Mouse (Mus musculus) left cerebral cortex, adult 11 months (tissue): ENCODE data around the gene Fam184a.
A peak's percentile ranks its signal among the peaks of the same experiment; 100 is the strongest.

Source experiments
- DNase-seq: peaks from one replicate; pipeline ENCODE4 v3.0.0; 2022; ENCODE audit warnings: low spot score

The Fam184a gene

DNA sequence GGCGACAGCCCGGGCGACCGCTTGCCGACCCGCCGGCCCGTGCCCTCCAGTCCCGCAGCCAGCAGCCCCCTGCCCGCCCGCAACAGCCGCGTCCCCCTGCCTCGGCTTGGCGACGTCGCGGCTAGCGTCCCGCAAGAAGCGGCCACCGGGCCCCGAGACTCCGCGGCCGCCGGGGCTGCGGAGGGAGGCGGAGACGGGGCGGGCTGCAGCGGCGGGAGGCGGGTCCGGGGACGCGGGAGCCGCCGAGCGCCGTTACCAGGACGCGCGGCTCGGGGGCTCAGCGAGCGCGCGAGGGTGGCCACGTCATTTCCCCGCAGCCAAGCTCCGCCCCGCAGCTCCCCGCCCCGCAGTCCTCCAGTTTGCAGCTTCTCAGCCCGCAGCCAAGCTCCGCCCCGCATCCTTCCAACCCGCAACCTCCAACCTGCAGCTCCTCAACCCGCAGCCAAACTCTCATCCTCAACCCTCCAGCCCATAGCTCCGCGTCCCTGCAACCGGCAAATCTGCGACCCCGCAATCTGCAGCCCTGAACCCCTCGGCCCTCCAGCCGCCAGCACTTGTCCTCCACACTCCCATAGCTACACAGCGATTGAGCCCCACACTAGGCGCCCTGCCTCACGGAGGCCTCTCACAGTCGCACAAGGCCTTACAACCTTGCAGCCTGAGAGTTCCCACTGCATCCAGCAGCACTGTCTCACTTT, at the start of gene Fam184a:
Gene Fam184a (minus strand): TSS at position 169 of the 698 bp plus-strand sequence.
- peak; percentile 80 for DNase-seq

GRCm38 (mm10) chr10:53796258-53796581, 45.3 kb upstream of the Fam184a start:
- DNase-seq, result no peak

DNA sequence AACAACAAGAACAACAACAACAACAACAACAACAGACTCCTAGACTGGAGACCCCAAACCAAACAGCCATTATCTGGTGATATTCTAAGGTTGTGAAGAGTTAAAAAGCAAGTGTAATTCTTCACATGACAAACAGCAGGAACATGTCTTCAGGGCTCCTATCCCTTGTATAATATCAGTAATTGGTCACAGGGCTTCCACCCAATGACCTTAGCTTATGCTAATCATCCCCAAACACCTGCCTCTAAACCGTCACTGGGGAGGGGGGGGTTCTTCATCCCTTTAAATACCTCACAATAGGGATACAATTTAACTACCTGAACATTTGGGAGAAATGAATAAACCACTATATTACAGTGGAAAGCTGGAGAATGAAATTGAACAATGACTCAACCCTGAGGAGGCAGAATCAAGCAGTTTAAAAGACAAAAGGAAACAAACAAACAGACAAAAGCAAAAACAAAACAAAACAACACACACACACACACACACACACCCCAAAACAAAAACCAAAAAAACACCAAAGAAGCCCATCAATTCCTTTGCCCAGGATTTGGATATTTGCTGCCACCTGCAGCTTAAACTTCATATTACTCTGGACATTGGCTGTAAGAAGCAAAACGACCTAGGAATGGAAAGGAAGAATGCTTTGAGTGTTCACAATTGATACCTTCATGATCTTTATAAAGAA, 44.8 kb upstream of the Fam184a start:
- DNase-seq, result no peak

DNA sequence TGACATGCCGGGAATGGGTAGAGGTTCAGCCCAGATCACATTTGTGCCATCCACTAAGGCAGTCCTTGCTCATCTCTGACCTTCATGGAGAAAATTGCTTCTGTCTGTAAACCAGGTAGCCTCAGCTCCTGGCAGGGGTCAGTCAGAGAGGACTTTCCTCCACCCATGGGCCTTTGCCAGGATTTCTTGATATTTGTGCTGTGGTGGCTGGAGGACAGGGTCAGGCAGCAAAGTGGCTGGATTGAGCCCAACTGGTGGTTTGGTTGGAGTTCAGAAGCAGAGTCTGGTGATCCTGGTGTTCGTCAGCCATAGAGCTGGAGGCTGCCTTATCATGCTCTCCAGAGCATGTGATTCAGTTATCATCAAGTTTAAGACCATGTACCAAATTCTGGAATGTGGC, 40.4 kb upstream of the Fam184a start:
- DNase-seq, result no peak

- no peak for DNase-seq
Measured at GRCm38 (mm10) chr10:53776591-53776990, 25.7 kb upstream of the Fam184a start.

GRCm38 (mm10) chr10:53772708-53773107, 21.8 kb upstream of the Fam184a start:
- DNase-seq, result no peak

DNA sequence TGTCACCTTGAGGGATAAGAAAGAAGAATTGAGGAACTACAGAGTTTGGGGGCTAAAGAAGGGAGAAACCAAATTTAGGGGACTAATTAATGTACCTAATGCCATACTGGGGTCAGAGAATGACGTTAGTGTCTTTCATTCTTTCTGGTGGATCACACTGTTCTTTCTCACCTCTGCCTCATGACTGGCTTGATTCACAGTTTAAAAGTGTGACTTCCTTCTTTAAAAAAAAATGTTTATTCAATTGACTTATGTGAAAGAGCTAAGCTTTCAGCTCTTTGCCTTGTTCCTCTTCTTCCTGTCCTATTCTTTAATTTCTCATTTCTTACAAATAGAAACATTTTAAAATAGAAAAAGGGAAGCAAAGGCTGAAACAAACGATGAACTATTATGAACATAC, 20.6 kb upstream of the Fam184a start:
- DNase-seq, result no peak

DNA sequence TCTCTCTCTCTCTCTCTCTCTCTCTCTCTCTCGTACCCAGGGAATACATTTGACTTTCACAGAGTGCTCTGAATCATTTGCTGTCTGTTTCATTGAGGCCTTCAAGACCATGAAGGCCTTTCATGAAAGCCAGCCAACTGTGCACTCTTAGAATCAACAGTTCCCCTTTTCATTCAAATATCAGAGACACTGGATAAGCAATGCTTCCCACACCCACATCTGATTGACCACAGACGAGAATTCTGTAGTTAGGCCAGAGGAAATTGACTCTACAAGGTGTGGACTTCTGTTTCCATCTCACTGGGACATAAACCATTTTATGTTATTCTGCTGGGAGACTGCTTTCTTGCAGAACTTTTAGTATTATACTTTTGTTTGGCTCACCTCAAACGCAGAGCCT, 17.8 kb upstream of the Fam184a start:
- no peak for DNase-seq

- no peak for DNase-seq
Measured at GRCm38 (mm10) chr10:53765471-53765870, 14.5 kb upstream of the Fam184a start.

DNA sequence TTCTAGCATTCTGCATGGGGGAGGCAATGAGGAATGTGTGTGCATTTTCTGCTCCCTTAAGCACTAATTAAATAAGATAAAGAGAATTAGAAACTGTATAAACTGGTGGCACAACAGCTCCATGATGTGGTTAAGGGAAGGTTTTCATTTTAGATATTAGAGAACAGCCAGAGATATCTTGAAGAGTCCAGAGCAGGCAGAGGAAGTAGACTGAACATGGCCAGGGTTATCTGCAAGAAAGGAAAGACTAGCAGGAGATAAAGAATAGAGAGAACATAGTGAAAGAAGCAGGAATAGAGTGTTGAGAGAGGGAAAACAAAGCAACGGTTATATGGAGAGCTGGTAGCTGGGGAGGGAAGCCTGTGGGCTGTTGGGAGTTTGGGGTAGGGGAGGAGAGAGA, 1.8 kb upstream of the Fam184a start:
- no peak for DNase-seq

GRCm38 (mm10) chr10:53750275-53750954, 508 bp downstream of the Fam184a start:
- DNase-seq, result no peak

DNA sequence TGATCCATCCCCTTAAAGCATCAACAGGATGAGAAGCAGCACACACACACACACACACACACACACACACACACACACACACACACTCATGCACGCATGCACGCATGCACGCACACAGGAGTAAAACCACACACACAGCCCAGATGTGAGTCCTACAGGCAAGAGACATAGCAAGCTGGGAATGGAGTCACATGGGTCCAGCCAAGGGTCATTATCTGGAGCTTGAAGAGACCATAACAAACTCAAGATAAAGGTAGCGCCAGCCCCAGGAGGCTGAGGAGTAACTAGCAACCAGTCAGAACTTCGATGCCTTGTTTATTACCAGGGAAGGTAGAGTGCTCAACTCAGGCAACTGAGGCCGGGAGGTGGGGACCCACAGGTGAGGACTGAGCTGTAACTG, 4.9 kb downstream of the Fam184a start:
- no peak for DNase-seq

GRCm38 (mm10) chr10:53742961-53743360, 8.0 kb downstream of the Fam184a start:
- DNase-seq, result no peak

GRCm38 (mm10) chr10:53740014-53740413, 10.9 kb downstream of the Fam184a start:
- DNase-seq, result no peak

- DNase-seq, result no peak
Measured at GRCm38 (mm10) chr10:53738842-53739241, 12.1 kb downstream of the Fam184a start.

GRCm38 (mm10) chr10:53735201-53735865, 15.6 kb downstream of the Fam184a start:
- no peak for DNase-seq

DNA sequence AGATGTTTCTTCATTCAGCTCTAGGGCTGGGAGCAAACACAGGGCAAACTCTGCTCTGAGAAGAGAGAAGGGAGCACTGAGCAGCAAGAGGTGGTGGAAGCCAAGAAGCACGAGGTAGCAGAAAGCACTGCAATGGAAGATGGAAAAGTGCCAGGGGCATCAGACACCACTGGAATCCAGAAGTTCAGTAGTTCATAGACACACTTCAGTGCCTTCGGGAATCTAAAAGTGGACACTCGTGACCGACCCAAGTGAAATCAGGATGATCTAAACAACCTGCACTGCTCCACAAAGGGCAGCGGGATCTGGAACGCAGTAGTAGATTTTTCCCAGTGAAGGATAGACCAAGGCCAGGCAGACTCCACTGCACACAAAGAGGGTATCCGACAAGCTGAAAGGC, 18.6 kb downstream of the Fam184a start:
- DNase-seq, result no peak

DNA sequence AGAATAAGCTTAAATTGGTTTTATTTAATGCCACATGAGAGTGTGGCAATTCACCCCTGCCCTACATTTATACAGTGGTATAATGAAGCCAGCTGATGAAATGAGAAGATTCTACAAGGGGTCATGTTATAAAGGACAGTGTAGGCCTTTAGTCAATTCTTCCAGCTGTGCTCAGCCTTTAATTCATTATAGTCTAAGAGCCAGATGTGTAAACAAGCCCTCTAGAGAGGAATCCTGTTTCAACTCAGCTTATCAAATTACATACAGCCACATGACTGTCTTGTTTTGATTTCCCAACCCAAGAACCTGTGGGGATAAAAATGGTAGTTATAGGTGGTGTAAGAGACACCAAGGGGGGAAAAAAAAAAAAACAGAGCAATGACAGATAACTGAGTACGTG, 22.0 kb downstream of the Fam184a start:
- DNase-seq, result no peak

- no peak for DNase-seq
Measured at GRCm38 (mm10) chr10:53725301-53725700, 25.6 kb downstream of the Fam184a start.

GRCm38 (mm10) chr10:53704516-53704915, 46.4 kb downstream of the Fam184a start:
- DNase-seq, result no peak

DNA sequence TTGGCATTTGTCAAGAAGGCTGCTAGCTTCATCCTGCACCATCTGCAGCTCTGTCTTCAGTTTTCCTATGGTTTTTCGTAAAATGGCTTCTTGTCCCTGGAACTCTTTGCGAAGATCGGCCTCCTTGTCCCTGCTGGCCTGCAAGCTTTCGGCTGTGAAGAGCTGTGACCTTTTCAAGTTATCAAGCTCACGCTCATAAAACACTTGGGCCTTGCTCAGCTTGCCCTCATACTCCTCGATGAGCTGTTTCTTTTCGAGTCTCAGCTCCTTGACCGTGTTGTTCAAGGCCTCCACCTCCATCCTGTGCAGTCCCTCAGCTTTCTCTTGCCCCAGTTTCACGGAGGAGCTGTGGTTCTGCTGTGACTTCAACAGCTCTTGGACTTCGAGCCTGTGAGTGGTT, 52.4 kb downstream of the Fam184a start:
- no peak for DNase-seq

DNA sequence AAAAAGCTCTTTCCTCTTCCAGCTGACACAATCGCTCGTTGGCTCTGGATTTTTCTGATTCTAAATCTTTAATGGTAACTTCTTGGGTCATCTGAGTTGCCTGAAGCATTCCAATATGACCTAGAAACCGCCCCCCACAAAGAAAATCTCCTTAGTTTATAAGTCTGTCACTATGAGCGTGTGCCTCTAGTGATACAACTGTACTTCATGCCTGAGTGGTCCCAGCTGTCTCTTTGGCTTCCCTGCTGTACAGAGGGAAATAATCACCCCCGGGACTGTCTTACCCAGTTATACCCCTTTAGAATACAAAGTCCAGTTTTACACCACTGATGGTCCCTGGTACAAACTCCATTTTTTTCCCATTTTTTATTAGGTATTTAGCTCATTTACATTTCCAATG, 56.2 kb downstream of the Fam184a start:
- no peak for DNase-seq

GRCm38 (mm10) chr10:53691263-53691662, 59.7 kb downstream of the Fam184a start:
- DNase-seq, result no peak
